Mouse (Mus musculus) heart, postnatal 0 days (tissue): ENCODE results near the gene Ctdspl.

Experiments used
- CTCF ChIP-seq: IDR thresholded peaks from 2 replicates; pipeline ENCODE4 v1.5.1; 2016; ENCODE audit warnings: antibody characterized with exemption, control low read depth, low read depth
- EP300 ChIP-seq: IDR thresholded peaks from 2 replicates; pipeline ENCODE4 v1.6.1; 2016; ENCODE audit warnings: antibody characterized with exemption, low read depth

DNA sequence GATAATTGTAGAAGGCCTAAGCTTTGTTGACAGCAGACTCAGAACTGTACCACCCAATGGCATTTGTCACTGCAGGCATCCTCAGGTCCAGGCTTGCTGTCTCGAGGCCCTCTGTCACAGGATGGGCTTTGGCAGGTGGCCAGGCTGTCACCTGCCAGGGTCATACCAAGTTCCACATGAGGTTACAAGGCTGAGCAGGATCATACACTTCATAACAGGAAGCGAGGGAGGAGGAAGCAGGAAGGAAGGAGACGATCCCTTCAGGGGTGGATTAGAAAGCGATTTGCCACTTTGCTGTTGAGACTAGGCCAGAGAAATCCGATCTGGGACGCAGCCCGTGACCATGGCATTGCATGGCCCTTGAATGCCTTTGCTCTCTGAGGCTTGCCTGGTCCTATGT lies 32.5 kb downstream of the Ctdspl start:
- TF ChIP-seq CTCF = no peak
- no peak for TF ChIP-seq EP300
